Mouse (Mus musculus) heart, embryonic 13.5 days (tissue): Measurements from ENCODE around the gene Mettl7a3. TPM values are rescaled to one million over a fixed set of nuclear protein-coding genes. Genes with fewer than 3 reads are reported as not detected.
A peak's percentile ranks its signal among the peaks of the same experiment; 100 is the strongest.
"Not testable (repeated sequence)": the region's sequence is repeated elsewhere in the genome, so short reads cannot be mapped to it uniquely, and the experiment has no call there.

ENCODE experiments used
- ATAC-seq: fragments of 200-750 bp; cut with Nextera tagmentation; 2 replicates; pipeline ENCODE4 v1.8.0; 2017; ENCODE audit warnings: moderate TSS enrichment; ENCODE audit not compliant: insufficient number of reproducible peaks, low FRiP score, low TSS enrichment; ENCODE audit errors: extremely low read depth
- H3K27ac ChIP-seq: fragments of 300-500 bp; sonication (generic); replicated peaks from 2 replicates; pipeline ENCODE4 v1.5.1; 2015; ENCODE audit warnings: moderate library complexity, mild to moderate bottlenecking, inconsistent platforms
- H3K27me3 ChIP-seq: fragments of 300-500 bp; sonication (generic); replicated peaks from 2 replicates; pipeline ENCODE4 v1.6.1; 2015; ENCODE audit warnings: mild to moderate bottlenecking, inconsistent platforms
- H3K36me3 ChIP-seq: fragments of 300-500 bp; sonication (generic); 2 replicates; pipeline ENCODE4 v1.6.1; 2015; ENCODE audit warnings: mild to moderate bottlenecking, inconsistent platforms
- H3K4me1 ChIP-seq: fragments of 300-500 bp; sonication (generic); 2 replicates; pipeline ENCODE4 v1.6.1; 2015; ENCODE audit warnings: inconsistent platforms
- H3K4me2 ChIP-seq: fragments of 300-500 bp; sonication (generic); 2 replicates; pipeline ENCODE4 v1.6.1; 2015; ENCODE audit warnings: inconsistent platforms, mild to moderate bottlenecking, moderate library complexity
- H3K4me3 ChIP-seq: fragments of 300-500 bp; sonication (generic); 2 replicates; pipeline ENCODE4 v1.5.1; 2015; ENCODE audit warnings: moderate library complexity, mild to moderate bottlenecking, inconsistent platforms
- H3K9ac ChIP-seq: fragments of 300-500 bp; sonication (generic); 2 replicates; pipeline ENCODE4 v1.6.1; 2015; ENCODE audit warnings: inconsistent platforms, mild to moderate bottlenecking, moderate library complexity
- H3K9me3 ChIP-seq: fragments of 300-500 bp; sonication (generic); 2 replicates; pipeline ENCODE4 v1.6.1; 2016; ENCODE audit warnings: inconsistent platforms
- WGBS: fragments of 180-500 bp; shearing (Covaris S2); methylation state at CpG from one replicate; pipeline ENCODE4 v1.1.7; 2015; ENCODE audit warnings: mixed read lengths; 5-methylcytosine and 5-hydroxymethylcytosine counted together
- polyA plus RNA-seq: library from polyadenylated mRNA; unstranded; fragments of >200 nt; fragmentation: Nextera tagmentation; extraction: Ambion mirVana; gene quantifications from 2 replicates; pipeline ENCODE4 v1.2.1, GENCODE M21; 2015

The Mettl7a3 gene
- polyA plus RNA-seq, 1 experiment from 2014 or later: not detected

GRCm38 (mm10) chr15:100312346-100312745 is 22.4 kb upstream of the Mettl7a3 start:
- ATAC-seq: no peak
- H3K27ac ChIP-seq: no peak overlapping the region
- no peak overlapping the region for H3K4me3 ChIP-seq
- no peaks in the 10 kb centered on the region for H3K27me3 ChIP-seq
- H3K9ac ChIP-seq: peak overlapping the region; percentile 24; the same call in 1 of the 2 replicates
- H3K4me2 ChIP-seq: no peak overlapping the region
- H3K4me1 ChIP-seq: peaks cover 7% of the 10 kb centered on the region; the same call in 1 of the 2 replicates
- no peaks in the 10 kb centered on the region for H3K9me3 ChIP-seq
- WGBS: 61% methylated on average over 2 of the region's 2 CpGs
- H3K36me3 ChIP-seq: peaks cover 4% of the 10 kb centered on the region; the same call in 1 of the 2 replicates

- Histone ChIP-seq H3K4me3 (no peak overlapping the region), H3K4me2 (no peak overlapping the region), H3K9ac (no peak overlapping the region), H3K27ac (no peak overlapping the region), H3K27me3 (no peaks in the 10 kb centered on the region), H3K4me1 (peaks cover 7% of the 10 kb centered on the region; the same call in 1 of the 2 replicates), H3K9me3 (no peaks in the 10 kb centered on the region), H3K36me3 (peaks cover 4% of the 10 kb centered on the region; the same call in 1 of the 2 replicates)
- no peak for ATAC-seq
- WGBS: 87% methylated on average over 5 of the region's 5 CpGs
Observed at GRCm38 (mm10) chr15:100314448-100315145, 20.1 kb upstream of the Mettl7a3 start.

- H3K9ac ChIP-seq, H3K36me3 ChIP-seq, H3K27me3 ChIP-seq, H3K27ac ChIP-seq, ATAC-seq, H3K4me1 ChIP-seq, H3K9me3 ChIP-seq, H3K4me2 ChIP-seq, H3K4me3 ChIP-seq: not testable (repeated sequence)
- WGBS: 68% methylated on average over 4 of the region's 4 CpGs
Observed at GRCm38 (mm10) chr15:100318014-100318671, 16.6 kb upstream of the Mettl7a3 start.

GRCm38 (mm10) chr15:100319884-100320283 is 14.8 kb upstream of the Mettl7a3 start:
- H3K36me3 ChIP-seq: no peaks in the 10 kb centered on the region
- H3K9ac ChIP-seq: no peak overlapping the region
- ATAC-seq: no peak
- H3K4me1 ChIP-seq: no peaks in the 10 kb centered on the region
- H3K4me2 ChIP-seq: no peak overlapping the region
- WGBS: 87% methylated on average over 1 of the region's 1 CpGs
- H3K9me3 ChIP-seq: no peaks in the 10 kb centered on the region
- H3K27me3 ChIP-seq: no peaks in the 10 kb centered on the region
- H3K27ac ChIP-seq: no peak overlapping the region
- no peak overlapping the region for H3K4me3 ChIP-seq

GRCm38 (mm10) chr15:100320295-100320905 is 14.3 kb upstream of the Mettl7a3 start:
- ATAC-seq: no peak
- Histone ChIP-seq H3K9me3 (no peaks in the 10 kb centered on the region), H3K36me3 (no peaks in the 10 kb centered on the region), H3K9ac (no peak overlapping the region), H3K4me2 (no peak overlapping the region), H3K27ac (no peak overlapping the region), H3K27me3 (no peaks in the 10 kb centered on the region), H3K4me3 (no peak overlapping the region), H3K4me1 (no peaks in the 10 kb centered on the region)
- 66% methylated on average over 9 of the region's 9 CpGs for WGBS

- H3K36me3 ChIP-seq: no peaks in the 10 kb centered on the region
- ATAC-seq: no peak
- H3K9me3 ChIP-seq: no peaks in the 10 kb centered on the region
- no peaks in the 10 kb centered on the region for H3K4me1 ChIP-seq
- no peak overlapping the region for H3K4me3 ChIP-seq
- no peak overlapping the region for H3K27ac ChIP-seq
- H3K4me2 ChIP-seq: no peak overlapping the region
- no peaks in the 10 kb centered on the region for H3K27me3 ChIP-seq
- WGBS: 45% methylated on average over 5 of the region's 5 CpGs
- H3K9ac ChIP-seq: no peak overlapping the region
Observed at GRCm38 (mm10) chr15:100321134-100321533, 13.6 kb upstream of the Mettl7a3 start.

- Histone ChIP-seq H3K36me3 (no peaks in the 10 kb centered on the region), H3K4me2 (no peak overlapping the region), H3K4me3 (no peak overlapping the region), H3K27ac (no peak overlapping the region), H3K9me3 (no peaks in the 10 kb centered on the region), H3K27me3 (peaks cover 3% of the 10 kb centered on the region; the same call in 1 of the 2 replicates), H3K4me1 (no peaks in the 10 kb centered on the region), H3K9ac (no peak overlapping the region)
- 54% methylated on average over 12 of the region's 12 CpGs for WGBS
- ATAC-seq: no peak
Observed at GRCm38 (mm10) chr15:100324021-100324591, 10.6 kb upstream of the Mettl7a3 start.

GRCm38 (mm10) chr15:100325235-100325634 is 9.5 kb upstream of the Mettl7a3 start:
- H3K4me2 ChIP-seq: no peak overlapping the region
- no peaks in the 10 kb centered on the region for H3K9me3 ChIP-seq
- WGBS: 81% methylated on average over 3 of the region's 3 CpGs
- no peak overlapping the region for H3K9ac ChIP-seq
- no peak overlapping the region for H3K27ac ChIP-seq
- H3K27me3 ChIP-seq: peaks cover 3% of the 10 kb centered on the region; the same call in 1 of the 2 replicates
- no peaks in the 10 kb centered on the region for H3K36me3 ChIP-seq
- H3K4me3 ChIP-seq: no peak overlapping the region
- no peaks in the 10 kb centered on the region for H3K4me1 ChIP-seq
- ATAC-seq: no peak

GRCm38 (mm10) chr15:100328089-100328488 is 6.6 kb upstream of the Mettl7a3 start:
- H3K27me3 ChIP-seq, H3K4me2 ChIP-seq, H3K36me3 ChIP-seq, H3K9me3 ChIP-seq, H3K9ac ChIP-seq, H3K27ac ChIP-seq, H3K4me3 ChIP-seq, H3K4me1 ChIP-seq, ATAC-seq: not testable (repeated sequence)
- 54% methylated on average over 4 of the region's 4 CpGs for WGBS

- H3K4me2 ChIP-seq, ATAC-seq: not testable (repeated sequence)
- WGBS: 81% methylated on average over 10 of the region's 10 CpGs
Observed at GRCm38 (mm10) chr15:100329336-100329735, 5.4 kb upstream of the Mettl7a3 start.

GRCm38 (mm10) chr15:100330739-100331138 is 4.0 kb upstream of the Mettl7a3 start:
- Histone ChIP-seq H3K27me3 (peaks cover 3% of the 10 kb centered on the region; the same call in 1 of the 2 replicates), H3K4me1 (no peaks in the 10 kb centered on the region), H3K27ac (no peak overlapping the region), H3K36me3 (no peaks in the 10 kb centered on the region), H3K4me3 (no peak overlapping the region), H3K9ac (no peak overlapping the region), H3K9me3 (no peaks in the 10 kb centered on the region), H3K4me2 (no peak overlapping the region)
- no peak for ATAC-seq
- WGBS: 82% methylated on average over 7 of the region's 7 CpGs

More at GRCm38 (mm10) chr15:100329336-100329735, 5.4 kb upstream of the Mettl7a3 start:
- not testable (repeated sequence) for H3K9me3 ChIP-seq, H3K4me3 ChIP-seq, H3K9ac ChIP-seq, H3K27me3 ChIP-seq, H3K36me3 ChIP-seq, H3K27ac ChIP-seq, H3K4me1 ChIP-seq
